Mouse (Mus musculus) CH12.LX (cell line): ENCODE data around the gene Ttll11. TPM values are rescaled to one million over a fixed set of nuclear protein-coding genes. Genes with fewer than 3 reads are reported as not detected.

Source experiments
- DNase-seq: peaks from one replicate; pipeline ENCODE4 v3.0.0-alpha.2; 2013; ENCODE audit errors: extremely low read depth
- H3K27ac ChIP-seq: 2 replicates; pipeline ENCODE4 v1.5.1; 2012; ENCODE audit warnings: low read depth, mild to moderate bottlenecking, control low read depth, moderate library complexity; ENCODE audit not compliant: insufficient read depth
- H3K27me3 ChIP-seq: replicated peaks from 2 replicates; pipeline ENCODE3; 2012; ENCODE audit warnings: inconsistent platforms
- H3K36me3 ChIP-seq, 2 experiments: replicated peaks in 1 of 2; 2 replicates each; pipeline versions ENCODE3 to v1.6.1; 2012; ENCODE audit warnings: inconsistent platforms in 1 of 2, low read length in 1 of 2, mild to moderate bottlenecking in 1 of 2, mixed read lengths in 1 of 2, moderate library complexity in 1 of 2; ENCODE audit not compliant: control insufficient read depth in 1 of 2, insufficient read depth in 1 of 2
- H3K4me1 ChIP-seq, 2 experiments: 2 replicates each; pipeline ENCODE4 v1.6.1; 2012; ENCODE audit warnings: inconsistent platforms in 1 of 2, moderate library complexity in 1 of 2; ENCODE audit not compliant: insufficient read depth in 2 of 2, control insufficient read depth in 1 of 2
- H3K4me2 ChIP-seq: 2 replicates; pipeline ENCODE4 v1.6.1; 2012; ENCODE audit warnings: low read depth, mild to moderate bottlenecking, control low read depth; ENCODE audit not compliant: poor library complexity, insufficient read depth, severe bottlenecking
- H3K4me3 ChIP-seq, 3 experiments: fragments of 150-350 bp in 1 of 3; sonication (generic) in 1 of 3; replicated peaks in 1 of 3; 2 replicates each; pipeline versions ENCODE3 to v1.5.1; 2011 to 2012; ENCODE audit warnings: low read depth in 2 of 3, low read length in 2 of 3, mild to moderate bottlenecking in 2 of 3, moderate library complexity in 2 of 3, control low read depth in 1 of 3, improper control_type of control experiment in 1 of 3, inconsistent platforms in 1 of 3, mixed read lengths in 1 of 3; ENCODE audit not compliant: poor library complexity in 1 of 3
- H3K79me2 ChIP-seq: replicated peaks from 2 replicates; pipeline ENCODE4 v1.6.1; 2012; ENCODE audit warnings: mild to moderate bottlenecking, moderate library complexity; ENCODE audit not compliant: control insufficient read depth, poor library complexity, insufficient read depth, severe bottlenecking; ENCODE audit errors: extremely low read depth
- H3K9ac ChIP-seq: 2 replicates; pipeline ENCODE4 v1.6.1; 2012; ENCODE audit warnings: low read depth, mild to moderate bottlenecking, control low read depth, moderate library complexity; ENCODE audit not compliant: insufficient read depth
- H3K9me3 ChIP-seq: replicated peaks from 2 replicates; pipeline ENCODE3; 2012; ENCODE audit warnings: low read length, inconsistent platforms, mixed read lengths
- BHLHE40 ChIP-seq: IDR thresholded peaks from 2 replicates; pipeline ENCODE4 v1.6.1; 2011; ENCODE audit warnings: mild to moderate bottlenecking, low read depth, low read length, improper control_type of control experiment
- CHD1 ChIP-seq: IDR thresholded peaks from 2 replicates; pipeline ENCODE4 v1.6.1; 2012; ENCODE audit warnings: low read depth, low read length, improper control_type of control experiment, inconsistent platforms
- CTCF ChIP-seq, 2 experiments: IDR thresholded peaks in 1 of 2; conservative IDR thresholded peaks in 1 of 2; 2 replicates each; pipeline ENCODE4 v1.5.1; 2011 to 2012; ENCODE audit warnings: low read depth in 2 of 2, low read length in 2 of 2, improper control_type of control experiment in 1 of 2, inconsistent platforms in 1 of 2, mild to moderate bottlenecking in 1 of 2, moderate library complexity in 1 of 2
- ELF1 ChIP-seq: IDR thresholded peaks from 2 replicates; pipeline ENCODE4 v1.6.1; 2014; ENCODE audit warnings: low read depth, mild to moderate bottlenecking, inconsistent platforms, low read length, improper control_type of control experiment
- ETS1 ChIP-seq: conservative IDR thresholded peaks from 2 replicates; pipeline ENCODE4 v1.6.1; 2012; ENCODE audit warnings: low read depth, mild to moderate bottlenecking, inconsistent platforms, low read length, improper control_type of control experiment, moderate library complexity
- JUN ChIP-seq: IDR thresholded peaks from 2 replicates; pipeline ENCODE4 v1.6.1; 2011; ENCODE audit warnings: low read depth, mild to moderate bottlenecking, low read length, improper control_type of control experiment, moderate library complexity; ENCODE audit not compliant: insufficient read depth
- JUND ChIP-seq: conservative IDR thresholded peaks from 2 replicates; pipeline ENCODE4 v1.6.1; 2011; ENCODE audit warnings: low read depth, low read length, improper control_type of control experiment
- MAFK ChIP-seq: IDR thresholded peaks from 2 replicates; pipeline ENCODE4 v1.6.1; 2011; ENCODE audit warnings: low read length, improper control_type of control experiment; ENCODE audit not compliant: insufficient replicate concordance
- MAZ ChIP-seq: IDR thresholded peaks from 2 replicates; pipeline ENCODE4 v1.6.1; 2012; ENCODE audit warnings: low read depth, mild to moderate bottlenecking, inconsistent platforms, low read length, improper control_type of control experiment, moderate library complexity
- MEF2A ChIP-seq: IDR thresholded peaks from 2 replicates; pipeline ENCODE4 v1.6.1; 2014; ENCODE audit warnings: low read depth, mild to moderate bottlenecking, inconsistent platforms, low read length, improper control_type of control experiment, borderline replicate concordance
- MXI1 ChIP-seq: IDR thresholded peaks from 2 replicates; pipeline ENCODE4 v1.6.1; 2011; ENCODE audit warnings: mild to moderate bottlenecking, low read depth, low read length, improper control_type of control experiment
- MYC ChIP-seq: IDR thresholded peaks from 2 replicates; pipeline ENCODE4 v1.6.1; 2011; ENCODE audit warnings: low read depth, mild to moderate bottlenecking, improper control_type of control experiment, low read length
- PAX5 ChIP-seq: IDR thresholded peaks from 2 replicates; pipeline ENCODE4 v1.6.1; 2012; ENCODE audit warnings: low read length, inconsistent platforms, mixed read lengths
- POLR2A ChIP-seq: IDR thresholded peaks from 2 replicates; pipeline ENCODE4 v1.6.1; 2011; ENCODE audit warnings: low read depth, mild to moderate bottlenecking, improper control_type of control experiment, low read length
- RAD21 ChIP-seq: IDR thresholded peaks from 2 replicates; pipeline ENCODE4 v1.6.1; 2011; ENCODE audit warnings: low read depth, mild to moderate bottlenecking, low read length, improper control_type of control experiment, moderate library complexity
- SMC3 ChIP-seq: IDR thresholded peaks from 2 replicates; pipeline ENCODE4 v1.6.1; 2011; ENCODE audit warnings: low read depth, low read length, improper control_type of control experiment
- TBP ChIP-seq: conservative IDR thresholded peaks from 2 replicates; pipeline ENCODE4 v1.6.1; 2011; ENCODE audit warnings: low read depth, low read length, improper control_type of control experiment
- USF2 ChIP-seq: conservative IDR thresholded peaks from 2 replicates; pipeline ENCODE4 v1.6.1; 2011; ENCODE audit warnings: low read depth, low read length, improper control_type of control experiment
- ZKSCAN1 ChIP-seq: IDR thresholded peaks from 2 replicates; pipeline ENCODE4 v1.6.1; 2012; ENCODE audit warnings: low read depth, inconsistent platforms, low read length, improper control_type of control experiment, borderline replicate concordance
- ZMIZ1 ChIP-seq: IDR thresholded peaks from 2 replicates; pipeline ENCODE4 v1.6.1; 2012; ENCODE audit warnings: low read depth, mild to moderate bottlenecking, inconsistent platforms, low read length, improper control_type of control experiment
- ZNF384 ChIP-seq: IDR thresholded peaks from 2 replicates; pipeline ENCODE4 v1.6.1; 2012; ENCODE audit warnings: low read depth, low read length, improper control_type of control experiment, inconsistent platforms
- dilution Hi-C: fragments of 300-500 bp; cut with MboI; formaldehyde crosslinking; loops from 2 replicates; pipeline ENCODE4 v1.14.3; 2020; ENCODE audit warnings: low sequenced_read_pairs; ENCODE audit not compliant: extremely low pct_unique_long_range_greater_than_20kb, extremely low pct_ligation_motif_present
- in situ Hi-C: fragments of 300-500 bp; cut with MboI; formaldehyde crosslinking; loops from 3 replicates; pipeline ENCODE4 v1.14.3; 2019; ENCODE audit warnings: low sequenced_read_pairs, low pct_ligation_motif_present, low pct_unique_long_range_greater_than_20kb, mixed read lengths
- polyA plus RNA-seq: library from polyadenylated mRNA; unstranded; fragments of >175 nt; gene quantifications from 2 replicates; pipeline ENCODE4 v1.2.1, GENCODE M21; 2012; ENCODE audit warnings: low read depth; ENCODE audit not compliant: insufficient read length
- total RNA-seq, 2 experiments: library from RNA; depleted of rRNA; stranded (reverse); fragments of 300-350 nt in 1 of 2; fragments of >200 nt in 1 of 2; gene quantifications; 2 replicates each; pipeline ENCODE4 v1.2.3; 2012 to 2014

Gene Ttll11
- total and polyA plus RNA-seq, 3 experiments: 0.04 to 0.31 (median 0.11) TPM

GRCm38 (mm10) chr2:35852971-35853370, 126.7 kb downstream of the Ttll11 start:
- H3K4me2 ChIP-seq: no peak overlapping the region
- in situ Hi-C loops: no loop called here
- no peak for DNase-seq
- H3K27me3 ChIP-seq: no peaks in the 10 kb centered on the region
- TF ChIP-seq RAD21 (no peak), PAX5 (no peak), CHD1 (no peak), JUND (no peak), ETS1 (no peak), POLR2A (no peak), CTCF (conservative IDR thresholded peaks at IDR 0.05 in 1 of 2, IDR thresholded peaks at IDR 0.05 in 1 of 2; ENCODE audit: low read depth in 2 of 2, low read length in 2 of 2) (no peak), MXI1 (no peak), TBP (no peak), ZNF384 (no peak), MAFK (no peak), ZKSCAN1 (no peak), SMC3 (no peak)
- H3K27ac ChIP-seq: no peak overlapping the region
- H3K4me3 ChIP-seq: no peak overlapping the region
- peaks cover 0 to 4% of the 10 kb centered on the region in 2 experiments; a peak in 1 of 4 replicates for H3K4me1 ChIP-seq
- dilution Hi-C loops: no loop called here
- H3K9me3 ChIP-seq: no peaks in the 10 kb centered on the region
- H3K36me3 ChIP-seq: no peaks in the 10 kb centered on the region
- H3K9ac ChIP-seq: no peak overlapping the region
- no peaks in the 10 kb centered on the region for H3K79me2 ChIP-seq

GRCm38 (mm10) chr2:35852164-35852509, 127.6 kb downstream of the Ttll11 start:
- TF ChIP-seq RAD21 (no peak), MAZ (no peak), ZMIZ1 (no peak), MYC (no peak), ZKSCAN1 (no peak), ELF1 (no peak), ZNF384 (no peak), MEF2A (no peak), BHLHE40 (no peak), MAFK (no peak), USF2 (no peak), JUN (no peak), CTCF (conservative IDR thresholded peaks at IDR 0.05 in 1 of 2, IDR thresholded peaks at IDR 0.05 in 1 of 2; ENCODE audit: low read depth in 2 of 2, low read length in 2 of 2) (no peak)
- H3K36me3 ChIP-seq: no peaks in the 10 kb centered on the region
- no peak for DNase-seq
- in situ Hi-C loops: no loop called here
- H3K4me2 ChIP-seq: no peak overlapping the region
- H3K9ac ChIP-seq: no peak overlapping the region
- H3K4me1 ChIP-seq: peaks cover 0 to 4% of the 10 kb centered on the region in 2 experiments; a peak in 1 of 4 replicates
- H3K9me3 ChIP-seq: no peaks in the 10 kb centered on the region
- no peak overlapping the region for H3K27ac ChIP-seq
- H3K27me3 ChIP-seq: no peaks in the 10 kb centered on the region
- H3K4me3 ChIP-seq: no peak overlapping the region
- dilution Hi-C loops: no loop called here
- H3K79me2 ChIP-seq: no peaks in the 10 kb centered on the region
